Mouse (Mus musculus) lung, adult 10 weeks (tissue): ENCODE results near the gene Tex13c1. TPM values are rescaled to one million over a fixed set of nuclear protein-coding genes. Genes with fewer than 3 reads are reported as not detected.

Experiments
- polyA plus RNA-seq: library from polyadenylated mRNA; stranded (reverse); fragments of 350-450 nt; fragmentation: Illumina TruSeq; extraction: RNeasy Lipid Tissue Mini Kit (QIAGEN cat#74804); gene quantifications from one replicate; pipeline ENCODE4 v1.2.3, GENCODE M21; 2014; ENCODE audit warnings: low read depth, low replicate concordance; ENCODE audit not compliant: insufficient read depth

The Tex13c1 gene
- not detected for polyA plus RNA-seq

DNA sequence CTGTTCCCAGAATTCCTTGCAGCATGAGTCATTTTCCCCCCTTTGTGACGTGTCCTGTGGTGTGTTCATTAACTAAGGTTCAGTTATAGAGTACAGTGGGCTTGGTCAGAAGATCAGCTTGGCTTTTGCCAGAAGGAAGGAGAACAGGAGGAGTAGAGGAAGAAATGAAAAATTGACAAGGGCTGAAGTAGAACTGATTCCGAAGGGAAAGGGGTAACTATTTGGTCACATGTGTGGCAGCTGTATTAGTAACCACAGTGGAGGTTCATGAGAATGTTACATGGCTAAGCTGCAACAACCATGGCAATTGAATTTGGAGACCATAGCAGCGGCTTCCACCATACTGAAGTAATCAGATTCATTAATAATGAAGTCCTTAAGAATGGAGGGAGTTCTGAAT is at the start of gene Tex13c1:
Tex13c1 (plus strand) TSS at position 301 of the 400 bp plus-strand sequence.

Other genes with a start within 250 kb of the Tex13c1 start
- not detected for gene Tenm1, start 162.0 kb upstream of the Tex13c1 start, polyA plus RNA-seq